Mouse (Mus musculus): ENCODE data around the gene Olfr1226.
"Not testable (repeated sequence)": the region's sequence is repeated elsewhere in the genome, so short reads cannot be mapped to it uniquely, and the experiment has no call there.

The Olfr1226 gene

GRCm38 (mm10) chr2:89199948-89200347, at the start of gene Olfr1226:
Gene Olfr1226 (minus strand): TSS chr2:89200048.
- Histone ChIP-seq H3K27me3 (ENCODE audit: control insufficient read depth, insufficient read depth, low read length, poor library complexity, severe bottlenecking) (no peaks in the 10 kb centered on the region), H3K36me3 (ENCODE audit: control insufficient read depth, insufficient read depth, low read length, poor library complexity, severe bottlenecking) (no peaks in the 10 kb centered on the region)
- no peak for DNase-seq (ENCODE audit: low read depth, low spot score)

GRCm38 (mm10) chr2:89196325-89196982, 3.4 kb downstream of the Olfr1226 start:
- no peak for DNase-seq (ENCODE audit: low read depth, low spot score)
- no peaks in the 10 kb centered on the region for H3K27me3 ChIP-seq (ENCODE audit: control insufficient read depth, insufficient read depth, low read length, poor library complexity, severe bottlenecking)
- H3K36me3 ChIP-seq (ENCODE audit: control insufficient read depth, insufficient read depth, low read length, poor library complexity, severe bottlenecking): no peaks in the 10 kb centered on the region

GRCm38 (mm10) chr2:89174569-89174968, 25.3 kb downstream of the Olfr1226 start, which contains the start of gene Olfr1225:
Gene Olfr1225 (minus strand): TSS chr2:89174669.
- DNase-seq (ENCODE audit: low read depth, low spot score): no peak
- Histone ChIP-seq H3K27me3 (ENCODE audit: control insufficient read depth, insufficient read depth, low read length, poor library complexity, severe bottlenecking) (no peaks in the 10 kb centered on the region), H3K36me3 (ENCODE audit: control insufficient read depth, insufficient read depth, low read length, poor library complexity, severe bottlenecking) (no peaks in the 10 kb centered on the region)

GRCm38 (mm10) chr2:89164711-89165110, 35.1 kb downstream of the Olfr1226 start:
- H3K36me3 ChIP-seq (ENCODE audit: control insufficient read depth, insufficient read depth, low read length, poor library complexity, severe bottlenecking); H3K27me3 ChIP-seq (ENCODE audit: control insufficient read depth, insufficient read depth, low read length, poor library complexity, severe bottlenecking); DNase-seq (ENCODE audit: low read depth, low spot score): not testable (repeated sequence)

- not testable (repeated sequence) for DNase-seq (ENCODE audit: low read depth, low spot score); H3K27me3 ChIP-seq (ENCODE audit: control insufficient read depth, insufficient read depth, low read length, poor library complexity, severe bottlenecking); H3K36me3 ChIP-seq (ENCODE audit: control insufficient read depth, insufficient read depth, low read length, poor library complexity, severe bottlenecking)
Measured at GRCm38 (mm10) chr2:89163991-89164390, 35.9 kb downstream of the Olfr1226 start, which contains the start of gene Olfr1224-ps1. Gene Olfr1224-ps1 (minus strand): TSS chr2:89164091.

- Histone ChIP-seq H3K36me3 (ENCODE audit: control insufficient read depth, insufficient read depth, low read length, poor library complexity, severe bottlenecking) (no peaks in the 10 kb centered on the region), H3K27me3 (ENCODE audit: control insufficient read depth, insufficient read depth, low read length, poor library complexity, severe bottlenecking) (no peaks in the 10 kb centered on the region)
- DNase-seq (ENCODE audit: low read depth, low spot score): no peak
Measured at GRCm38 (mm10) chr2:89151460-89151859, 48.4 kb downstream of the Olfr1226 start, which contains the start of gene Olfr1223. Gene Olfr1223 (minus strand): TSS chr2:89151560.
